Mouse (Mus musculus) cerebellum, adult 9-11 months (tissue): Measurements from ENCODE around the gene Ttc3.

ENCODE experiments used
- DNase-seq: peaks from one replicate; pipeline ENCODE4 v3.0.0; 2022

Ttc3 gene

GRCm38 (mm10) chr16:94360578-94361350, 9.7 kb upstream of the Ttc3 start:
- no peak for DNase-seq

DNA sequence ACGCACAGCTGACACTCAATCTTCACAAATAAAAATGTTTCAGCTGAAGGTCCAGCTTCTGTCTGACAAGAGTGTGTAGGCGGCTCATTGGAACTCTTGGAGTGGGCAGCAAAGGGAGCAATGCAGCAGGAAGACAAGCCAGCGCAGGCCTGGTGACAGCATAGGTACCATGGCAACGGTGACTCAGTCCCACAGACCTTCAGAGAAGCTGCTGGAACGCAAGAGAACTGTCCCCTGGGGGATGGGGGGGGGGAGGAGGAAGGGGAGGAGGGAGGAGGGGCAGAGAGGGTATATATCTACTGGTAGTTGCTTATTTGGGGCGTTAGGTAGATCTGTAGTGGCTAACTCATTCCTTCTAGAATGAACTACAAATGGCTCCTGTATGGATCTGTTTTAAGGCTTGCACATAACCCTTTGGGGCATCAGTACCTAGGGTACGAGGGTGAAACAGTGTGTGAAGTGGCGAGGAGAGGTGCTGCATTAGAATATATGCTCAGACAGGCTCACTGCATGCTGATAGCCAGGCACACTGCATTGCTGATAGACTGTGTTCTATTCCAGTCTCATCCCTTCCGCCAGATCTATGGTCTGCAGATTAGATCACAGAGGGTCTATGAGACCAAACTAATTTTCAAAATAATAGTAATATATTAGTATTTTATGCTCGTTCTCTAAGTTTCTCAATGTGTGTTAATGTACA, 8.1 kb upstream of the Ttc3 start:
- DNase-seq: peak; percentile 54

DNA sequence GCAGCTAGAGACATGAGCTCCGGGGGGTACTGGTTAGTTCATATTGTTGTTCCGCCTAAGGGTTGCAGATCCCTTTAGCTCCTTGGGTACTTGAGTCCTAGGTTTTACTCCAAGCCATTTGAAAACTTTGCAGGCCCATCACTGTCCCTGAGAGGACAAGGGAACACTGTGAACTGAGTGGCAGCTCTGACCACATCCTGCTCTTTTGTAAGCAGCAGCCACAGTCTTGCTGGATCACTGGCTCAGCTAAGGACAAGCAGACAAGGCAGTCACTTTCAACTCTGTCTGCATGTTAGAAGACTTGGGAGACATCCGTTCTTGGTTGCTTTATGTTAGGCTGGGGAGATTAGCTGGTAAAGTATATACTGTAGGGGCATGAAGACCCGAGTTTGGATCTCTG, 6.6 kb upstream of the Ttc3 start:
- DNase-seq: no peak

DNA sequence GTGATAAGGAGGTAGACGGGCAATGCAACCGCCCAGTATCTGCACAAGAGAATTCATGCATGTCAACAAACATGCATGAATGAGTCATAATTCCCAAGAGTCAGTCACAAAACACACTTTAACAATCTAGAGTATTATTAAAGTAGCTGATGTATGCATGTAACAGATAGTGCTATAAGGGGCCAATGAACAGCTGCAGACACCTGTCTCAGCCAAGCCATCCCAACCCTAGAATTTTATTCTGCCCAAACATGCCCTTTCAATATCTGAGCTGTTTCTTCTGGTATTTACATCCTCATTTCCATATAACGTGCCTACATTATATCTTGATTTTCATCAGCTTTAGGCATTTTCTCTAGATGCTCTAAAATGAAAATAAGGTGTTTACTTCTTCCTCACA, 5.0 kb upstream of the Ttc3 start:
- DNase-seq: no peak

DNA sequence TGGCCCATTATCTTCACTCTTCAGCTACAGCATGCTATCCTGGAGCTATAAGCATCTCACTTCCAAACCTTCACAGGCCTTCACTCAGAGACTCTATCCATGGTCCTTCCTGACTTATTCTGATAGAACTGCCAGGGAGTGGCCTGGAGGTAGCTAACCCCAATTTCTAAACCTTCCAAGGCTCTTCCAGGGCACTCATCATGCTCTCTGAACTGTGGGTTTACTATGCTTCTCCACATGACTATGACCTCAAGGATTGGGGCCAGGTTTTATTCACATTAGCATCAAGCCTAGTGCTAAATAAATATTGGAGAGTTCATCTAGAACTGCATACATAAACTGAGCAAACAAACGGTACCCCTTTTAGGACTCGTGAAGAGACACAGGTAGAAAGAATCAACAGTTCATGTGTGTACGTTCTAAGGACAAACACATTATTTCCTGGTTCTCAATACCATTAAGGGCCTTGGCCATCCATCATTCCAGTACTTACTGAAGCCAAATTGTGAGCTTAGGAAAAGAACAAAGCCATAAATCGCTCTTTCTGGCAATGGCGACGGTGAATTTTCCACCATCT, 734 bp upstream of the Ttc3 start:
- no peak for DNase-seq

DNA sequence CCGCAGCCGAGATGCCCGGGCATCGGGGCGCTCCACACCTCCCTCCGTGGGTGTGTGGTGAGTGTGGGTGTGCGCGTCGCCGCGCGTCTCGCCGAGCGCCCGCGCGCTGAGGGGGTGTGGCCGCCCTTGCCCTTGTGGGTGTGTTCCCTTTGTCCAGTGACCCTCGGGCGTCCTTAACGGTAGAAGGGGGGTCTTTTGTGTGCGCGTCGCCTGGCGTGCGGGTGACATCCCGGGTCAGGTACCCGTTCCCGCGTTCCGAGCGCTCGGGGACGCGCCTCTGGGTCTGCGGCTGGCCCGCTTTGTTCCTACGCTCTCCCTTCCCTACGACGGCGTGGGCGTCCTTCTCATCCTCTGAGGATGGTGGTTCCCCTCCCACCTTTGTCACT, 490 bp downstream of the Ttc3 start:
- peak; percentile 88 for DNase-seq

DNA sequence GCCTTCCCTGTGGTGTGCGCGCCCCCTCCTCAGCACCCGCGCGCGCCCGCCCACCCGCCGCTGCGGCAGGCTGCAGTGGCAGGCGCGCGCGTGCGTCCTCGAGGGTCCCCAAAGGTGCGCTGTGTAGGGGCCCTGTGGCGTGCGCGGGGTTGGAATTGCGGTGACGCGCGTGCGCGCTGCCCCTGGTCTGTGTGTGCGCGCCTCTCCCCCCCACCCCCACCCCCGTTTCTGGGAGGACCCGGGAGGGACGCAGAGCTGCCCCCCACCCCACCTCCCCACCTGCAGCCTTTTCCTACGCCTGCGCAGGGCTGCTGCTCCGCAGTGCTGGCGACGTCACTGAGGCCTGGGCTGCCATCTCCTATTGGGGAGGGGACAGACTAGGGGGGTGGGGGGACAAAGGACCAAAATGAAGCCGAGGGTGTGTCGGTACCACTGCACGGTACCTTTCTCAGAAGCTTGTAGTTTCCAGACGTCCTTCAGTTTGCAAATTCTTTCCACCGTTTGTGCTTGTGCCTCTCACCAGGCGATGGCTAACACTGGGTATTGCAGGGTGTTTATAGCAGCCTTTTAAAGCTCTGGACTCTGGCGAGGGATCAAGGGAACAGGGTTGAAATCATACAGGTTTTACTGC, 998 bp downstream of the Ttc3 start, which contains the start of gene Pigp:
Gene Pigp, minus strand, starts transcription at position 542 of the 631 bp plus-strand sequence.
- peak; percentile 75 for DNase-seq

DNA sequence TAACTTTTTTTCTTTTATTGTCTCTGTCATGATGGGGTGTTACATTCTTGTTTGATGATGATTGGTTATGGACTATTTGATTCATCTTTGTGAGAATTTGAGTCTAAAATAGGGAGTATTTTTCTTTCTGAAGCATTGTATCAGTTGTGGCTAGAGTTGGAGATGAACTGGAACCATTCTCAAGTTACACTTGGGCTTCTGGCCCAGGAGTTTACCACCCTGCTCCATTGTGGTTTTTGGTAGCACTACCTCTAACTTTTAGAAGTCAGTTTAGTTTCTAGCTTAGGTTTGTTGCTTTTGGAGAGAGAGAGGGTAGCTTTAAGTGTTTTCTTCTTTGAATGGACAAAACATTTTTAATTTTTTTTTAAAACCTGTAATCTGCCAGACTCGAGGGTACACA, 9.0 kb downstream of the Ttc3 start:
- DNase-seq: no peak

GRCm38 (mm10) chr16:94383277-94383676, 12.9 kb downstream of the Ttc3 start:
- DNase-seq: no peak

- DNase-seq: no peak
These were observed 17.3 kb downstream of the Ttc3 start for GRCm38 (mm10) chr16:94387690-94388089.

- no peak for DNase-seq
These were observed 21.9 kb downstream of the Ttc3 start for GRCm38 (mm10) chr16:94392299-94392698.

DNA sequence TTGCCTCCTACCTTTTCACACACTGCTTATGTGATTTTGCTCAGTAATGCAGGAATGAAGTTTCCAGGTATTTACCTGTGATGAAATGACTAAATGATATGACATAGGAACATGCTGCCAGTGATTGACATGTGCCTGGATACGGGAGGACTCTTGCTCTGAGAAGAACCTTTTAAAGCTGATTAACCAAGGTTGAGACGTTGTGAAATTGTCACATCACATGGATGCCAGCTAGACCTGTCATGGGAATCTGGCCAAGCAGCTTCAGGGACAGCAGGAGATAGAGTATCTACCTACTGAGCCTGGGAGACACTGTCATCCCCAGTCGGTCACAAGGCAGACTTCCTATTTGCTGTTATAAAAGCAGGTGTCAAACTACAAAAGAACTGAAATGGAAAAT, 24.6 kb downstream of the Ttc3 start:
- DNase-seq: peak; percentile 46

DNA sequence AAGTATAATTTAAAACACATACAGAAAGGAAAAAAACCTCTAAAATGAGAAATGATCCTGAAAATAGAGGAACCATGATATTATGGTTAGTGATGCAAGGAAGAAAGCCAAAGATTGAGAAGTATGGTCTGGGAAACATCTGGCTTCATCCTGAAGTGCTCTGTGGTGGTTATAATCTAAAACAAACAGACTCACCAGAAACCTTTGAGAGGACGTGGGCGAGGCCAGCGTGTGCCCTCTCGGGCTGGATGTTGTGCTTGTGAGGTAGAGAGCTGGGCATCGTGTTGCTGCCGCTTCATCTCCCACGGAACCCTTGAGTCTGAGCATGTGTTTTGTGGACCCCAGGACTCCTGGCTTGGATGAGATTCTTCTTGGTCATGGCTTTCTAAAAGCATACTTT, 26.2 kb downstream of the Ttc3 start:
- no peak for DNase-seq

DNA sequence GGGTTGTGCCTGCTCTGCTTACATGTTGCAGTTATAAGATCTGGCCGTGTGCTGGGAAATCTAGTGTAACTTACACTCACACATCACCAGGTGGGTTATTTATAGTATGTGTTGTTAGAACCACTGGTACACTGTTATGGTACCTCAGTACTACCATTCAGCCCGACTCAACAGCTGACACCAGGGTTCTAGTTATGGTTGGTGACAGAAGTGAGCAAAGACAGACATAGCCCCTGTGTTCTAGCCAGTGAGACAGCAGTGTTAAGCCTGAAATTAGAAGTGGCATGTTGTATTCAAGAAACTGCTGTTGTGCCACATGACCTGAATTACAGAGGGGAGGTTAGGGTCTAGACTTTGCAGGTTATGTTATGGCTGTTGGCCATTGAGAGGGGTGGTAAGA, 28.7 kb downstream of the Ttc3 start:
- DNase-seq: no peak

- DNase-seq: no peak
These were observed 31.2 kb downstream of the Ttc3 start for GRCm38 (mm10) chr16:94401636-94402035.

- DNase-seq: peak; percentile 44
These were observed 31.8 kb downstream of the Ttc3 start for GRCm38 (mm10) chr16:94402185-94402584.

- DNase-seq: no peak
These were observed 40.9 kb downstream of the Ttc3 start for GRCm38 (mm10) chr16:94411287-94411686.

- no peak for DNase-seq
These were observed 41.8 kb downstream of the Ttc3 start for GRCm38 (mm10) chr16:94412198-94412597.

DNA sequence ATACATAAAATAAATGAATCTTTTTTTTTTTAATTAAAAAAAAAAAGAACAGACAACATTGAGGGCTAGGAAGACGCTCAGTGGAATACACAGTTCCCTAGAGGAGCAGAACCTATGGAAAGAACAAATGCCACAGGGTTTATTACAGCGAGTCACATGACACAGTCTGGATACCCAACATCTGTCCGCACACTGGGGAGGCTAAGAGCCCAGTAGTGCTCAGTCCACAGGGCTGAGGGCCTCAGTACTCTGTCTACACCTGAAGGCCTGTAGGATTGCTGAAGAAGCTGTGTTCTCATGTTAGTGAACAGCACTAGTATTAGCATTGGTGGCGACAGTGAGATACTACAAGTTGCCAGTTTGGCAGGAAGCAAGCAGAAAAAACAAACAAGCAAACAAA, 42.3 kb downstream of the Ttc3 start:
- no peak for DNase-seq

- DNase-seq: no peak
These were observed 43.7 kb downstream of the Ttc3 start for GRCm38 (mm10) chr16:94414151-94414550.

DNA sequence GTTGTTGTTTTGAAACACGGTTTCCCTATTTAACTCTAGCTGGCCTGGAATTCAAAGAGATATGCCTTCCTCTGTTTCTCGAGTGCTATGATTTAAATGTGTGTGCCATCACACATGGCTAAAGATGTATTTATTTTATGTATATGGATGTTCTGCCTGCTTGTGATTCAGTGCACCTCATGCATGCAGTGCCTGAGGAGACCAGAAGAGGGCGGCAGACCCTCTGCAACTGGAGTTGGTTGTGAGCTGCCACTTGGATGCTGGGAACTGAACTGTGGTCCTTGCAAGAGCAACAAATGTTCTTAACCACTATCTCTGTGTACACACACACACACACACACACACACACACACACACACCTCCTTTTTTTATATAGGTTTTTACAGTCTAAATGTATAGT, 50.1 kb downstream of the Ttc3 start:
- no peak for DNase-seq

DNA sequence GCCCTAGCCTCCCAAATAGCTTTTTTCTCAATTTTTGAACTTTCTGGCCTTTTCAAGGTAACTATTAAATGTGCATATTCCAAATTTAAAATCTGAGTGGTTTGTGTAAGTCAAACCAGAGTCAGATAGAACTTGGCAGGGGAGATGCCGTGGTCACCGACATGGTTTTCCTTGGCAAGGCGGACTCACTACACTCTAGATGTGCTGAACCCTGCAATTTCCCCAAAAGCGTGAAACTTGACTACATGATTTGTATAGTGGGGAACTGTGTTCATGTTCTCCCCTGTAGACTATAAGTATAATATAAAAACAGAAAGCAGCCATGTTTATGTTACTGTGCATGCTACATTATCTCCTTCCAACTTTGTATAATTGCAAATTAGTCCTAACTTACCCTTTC, 58.5 kb downstream of the Ttc3 start:
- no peak for DNase-seq

- DNase-seq: no peak
These were observed 65.2 kb downstream of the Ttc3 start for GRCm38 (mm10) chr16:94435495-94436234.
